8 mouse cellular contexts compared by ENCODE assay signal in the genomic region with DNA sequence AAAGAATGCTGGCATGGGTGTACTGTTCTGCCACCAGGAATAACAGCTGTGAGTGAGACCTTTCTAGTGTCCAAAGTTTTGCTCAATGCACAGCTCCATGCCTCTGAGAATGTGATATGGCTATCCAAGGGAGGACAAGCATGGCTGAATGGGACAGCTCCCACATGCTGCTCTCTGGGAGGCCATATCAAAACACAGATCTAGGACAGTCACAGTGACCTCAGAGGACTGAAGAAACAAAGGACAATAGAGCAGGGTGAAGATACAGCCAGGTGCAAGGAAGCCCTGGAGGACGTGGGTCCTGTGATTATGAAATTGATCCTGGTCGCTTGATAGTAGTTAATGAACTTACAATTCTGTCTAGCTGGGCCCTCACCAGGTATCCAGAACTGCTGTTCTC.
A peak's percentile ranks its signal among the peaks of the same experiment; 100 is the strongest.
DNase-seq lines count a peak whose midpoint lies in the region; ATAC-seq and TF ChIP-seq lines count a peak whose summit lies in the region.
"Not testable (repeated sequence)": the region's sequence is repeated elsewhere in the genome, so short reads cannot be mapped to it uniquely, and the experiment has no call there.

No protein-coding gene starts in this region.

- H3K27ac ChIP-seq in kidney, embryonic 14.5 days (ENCODE audit: low read depth, low read length); kidney, embryonic 15.5 days; kidney, embryonic 16.5 days (ENCODE audit: low read length); kidney, postnatal 0 days: not testable (repeated sequence)
- peak overlapping the region; percentile 97 for H3K27ac ChIP-seq in testis, adult 2 months (ENCODE audit: control insufficient read depth, insufficient read depth, low read depth, low read length)

- H3K9ac ChIP-seq in kidney, embryonic 14.5 days (ENCODE audit: low read depth, low read length); kidney, embryonic 15.5 days; kidney, embryonic 16.5 days (replicated peaks; ENCODE audit: low read length); kidney, postnatal 0 days (ENCODE audit: low read depth, low read length): not testable (repeated sequence)

- H3K4me1 ChIP-seq in kidney, embryonic 14.5 days (ENCODE audit: control insufficient read depth, insufficient read depth, low read length); kidney, embryonic 15.5 days; kidney, embryonic 16.5 days (ENCODE audit: insufficient read depth, low read length); kidney, postnatal 0 days (replicated peaks; ENCODE audit: insufficient read depth, low read length); testis, adult 2 months (ENCODE audit: control insufficient read depth, insufficient read depth, low read length): not testable (repeated sequence)

- TF ChIP-seq POLR2A in testis, adult 2 months (IDR thresholded peaks at IDR 0.05; ENCODE audit: control insufficient read depth, low read depth, low read length), result not testable (repeated sequence)

- not testable (repeated sequence) for H3K4me2 ChIP-seq in kidney, embryonic 14.5 days (replicated peaks; ENCODE audit: low read depth, low read length); kidney, embryonic 15.5 days; kidney, embryonic 16.5 days (replicated peaks; ENCODE audit: low read depth, low read length); kidney, postnatal 0 days (ENCODE audit: low read length)

- not testable (repeated sequence) for H3K36me3 ChIP-seq in kidney, embryonic 14.5 days (ENCODE audit: control insufficient read depth, insufficient read depth, low read length); kidney, embryonic 15.5 days; kidney, embryonic 16.5 days (ENCODE audit: insufficient read depth, low read length); kidney, postnatal 0 days (ENCODE audit: insufficient read depth, low read length); testis, adult 2 months (ENCODE audit: control insufficient read depth, insufficient read depth, low read length)

- peak; percentile 76 for ATAC-seq in kidney, embryonic 14.5 days (ENCODE audit: low FRiP score, low TSS enrichment)
- ATAC-seq in kidney, embryonic 15.5 days (replicated peaks; ENCODE audit: low FRiP score), result peak; percentile 66; the same call in 1 of the 2 replicates
- ATAC-seq in kidney, embryonic 16.5 days (ENCODE audit: low FRiP score, low TSS enrichment), result 0 out of 2 replicates have a peak, but pooled peaks have one; percentile 65
- ATAC-seq in kidney, postnatal 0 days (replicated peaks; ENCODE audit: low FRiP score, low read depth), result peak; percentile 69; the same call in 1 of the 2 replicates

- DNase-seq in gonadal fat pad, adult 2 months (ENCODE audit: low read depth), result peak; percentile 4
- DNase-seq in heart, adult 11 months, result peak; percentile 75
- DNase-seq in kidney, postnatal 0 days (ENCODE audit: low spot score), result peak; percentile 32
- DNase-seq in kidney, postnatal 4 days, result peak; percentile 10 to 14

- H3K4me3 ChIP-seq in kidney, embryonic 14.5 days (ENCODE audit: low read length); kidney, embryonic 15.5 days (replicated peaks); kidney, embryonic 16.5 days (ENCODE audit: low read length); kidney, postnatal 0 days (replicated peaks; ENCODE audit: low read depth, low read length): not testable (repeated sequence)
- H3K4me3 ChIP-seq in testis, adult 2 months (ENCODE audit: control insufficient read depth, low read depth, low read length), result peak overlapping the region; percentile 59

- not testable (repeated sequence) for TF ChIP-seq CTCF in kidney, postnatal 0 days (IDR thresholded peaks at IDR 0.05; ENCODE audit: low read depth); testis, adult 2 months (IDR thresholded peaks at IDR 0.05; ENCODE audit: control insufficient read depth, insufficient read depth, insufficient replicate concordance, low read depth, low read length)

- H3K9me3 ChIP-seq in kidney, embryonic 14.5 days (ENCODE audit: control insufficient read depth, low read length); kidney, embryonic 15.5 days (replicated peaks); kidney, embryonic 16.5 days (ENCODE audit: low read length); kidney, postnatal 0 days (replicated peaks; ENCODE audit: low read length): not testable (repeated sequence)

- H3K27me3 ChIP-seq in kidney, embryonic 14.5 days (ENCODE audit: control insufficient read depth, insufficient read depth, low read length); kidney, embryonic 15.5 days; kidney, embryonic 16.5 days (ENCODE audit: insufficient read depth, low read length); kidney, postnatal 0 days (ENCODE audit: insufficient read depth, low read length); testis, adult 2 months (ENCODE audit: control insufficient read depth, insufficient read depth, low read length): not testable (repeated sequence)

- 61% methylated on average over 2 of the region's 2 CpGs for WGBS in kidney, embryonic 14.5 days
- WGBS in kidney, embryonic 15.5 days, result 44% methylated on average over 2 of the region's 2 CpGs
- 45% methylated on average over 2 of the region's 2 CpGs for WGBS in kidney, embryonic 16.5 days
- WGBS in kidney, postnatal 0 days, result 48% methylated on average over 2 of the region's 2 CpGs

Comparison
In these comparisons a context has a peak if more than half of its experiments do, and no peak if none do; other contexts are left out.
1. DNase-seq: peak in every context shown above with its lines; median percentile 75 in heart, adult 11 months; 32 in kidney, postnatal 0 days; 12 in kidney, postnatal 4 days; 4 in gonadal fat pad, adult 2 months.